Mouse (Mus musculus) neural tube, embryonic 15.5 days (tissue): ENCODE measurements around the gene Ankrd31. TPM values are rescaled to one million over a fixed set of nuclear protein-coding genes. Genes with fewer than 3 reads are reported as not detected.

Source experiments
- ATAC-seq: fragments of 200-750 bp; cut with Nextera tagmentation; 2 replicates; pipeline ENCODE4 v1.8.0; 2017; ENCODE audit warnings: mild to moderate bottlenecking, moderate TSS enrichment, moderate library complexity; ENCODE audit not compliant: low FRiP score
- H3K27ac ChIP-seq: fragments of 300-500 bp; sonication (generic); replicated peaks from 2 replicates; pipeline ENCODE4 v1.5.1; 2015; ENCODE audit warnings: mild to moderate bottlenecking, inconsistent platforms
- H3K27me3 ChIP-seq: fragments of 300-500 bp; sonication (generic); replicated peaks from 2 replicates; pipeline ENCODE4 v1.6.1; 2015; ENCODE audit warnings: inconsistent platforms
- H3K36me3 ChIP-seq: fragments of 300-500 bp; sonication (generic); 2 replicates; pipeline ENCODE4 v1.6.1; 2015; ENCODE audit warnings: inconsistent platforms
- H3K4me1 ChIP-seq: fragments of 300-500 bp; sonication (generic); 2 replicates; pipeline ENCODE4 v1.6.1; 2015; ENCODE audit warnings: inconsistent platforms
- H3K4me2 ChIP-seq: fragments of 300-500 bp; sonication (generic); 2 replicates; pipeline ENCODE4 v1.6.1; 2015; ENCODE audit warnings: inconsistent platforms, mild to moderate bottlenecking, moderate library complexity
- H3K4me3 ChIP-seq: fragments of 300-500 bp; sonication (generic); replicated peaks from 2 replicates; pipeline ENCODE4 v1.5.1; 2015; ENCODE audit warnings: mild to moderate bottlenecking, inconsistent platforms
- H3K9ac ChIP-seq: fragments of 300-500 bp; sonication (generic); replicated peaks from 2 replicates; pipeline ENCODE4 v1.6.1; 2015; ENCODE audit warnings: mild to moderate bottlenecking, inconsistent platforms
- H3K9me3 ChIP-seq: fragments of 300-500 bp; sonication (generic); replicated peaks from 2 replicates; pipeline ENCODE4 v1.6.1; 2016; ENCODE audit warnings: inconsistent platforms
- WGBS: fragments of 180-500 bp; shearing (Covaris S2); methylation state at CpG from one replicate; pipeline ENCODE4 v1.1.7; 2015; ENCODE audit warnings: mixed read lengths; 5-methylcytosine and 5-hydroxymethylcytosine counted together
- polyA plus RNA-seq: library from polyadenylated mRNA; unstranded; fragments of >200 nt; fragmentation: Nextera tagmentation; extraction: Ambion mirVana; gene quantifications from 2 replicates; pipeline ENCODE4 v1.2.1, GENCODE M21; 2015

Ankrd31 gene
- 0.04 and 0.12 TPM in 2 replicates for polyA plus RNA-seq

DNA sequence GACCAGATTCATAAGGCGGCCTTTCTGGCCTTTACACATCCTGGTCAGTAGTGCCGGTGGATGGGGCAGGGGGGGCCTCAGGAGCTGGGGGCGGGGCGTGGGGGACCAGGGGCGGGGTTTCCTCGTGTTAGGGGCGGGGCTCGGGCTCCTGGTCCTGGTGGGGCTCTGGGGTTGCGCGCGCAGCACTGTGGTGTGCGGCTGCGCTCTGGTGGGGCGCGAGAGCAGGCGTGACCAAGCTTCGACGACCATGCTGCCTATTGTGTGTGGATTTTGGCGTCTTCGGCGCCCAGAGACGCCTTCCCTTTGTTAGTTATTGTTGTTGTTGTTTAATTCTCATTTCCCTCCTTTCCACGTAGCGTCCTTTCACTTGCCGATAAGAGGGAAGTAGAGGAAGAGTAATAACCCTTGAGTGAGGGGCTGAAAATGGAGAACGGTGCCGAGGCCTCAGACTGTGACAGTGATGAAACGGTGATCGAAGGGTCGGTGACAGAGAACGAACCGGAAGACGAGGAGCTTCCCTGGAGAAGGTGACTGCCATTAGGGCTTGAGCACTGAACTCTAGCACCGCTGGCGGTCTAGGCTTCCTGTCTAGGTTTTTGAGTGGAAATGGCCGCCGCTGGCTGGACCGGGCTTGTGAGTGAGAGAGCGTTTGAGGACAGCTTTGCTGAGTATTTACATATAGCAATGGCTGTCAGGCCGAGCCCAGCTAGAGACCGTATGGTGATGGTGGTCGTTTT lies at the start of gene Ankrd31:
Ankrd31 (plus strand) TSS at position 164 of the 737 bp plus-strand sequence.
- no peak within 1 kb of the TSS for H3K4me2 ChIP-seq
- no peak within 1 kb of the TSS for H3K27ac ChIP-seq
- no peak within 1 kb of the TSS for H3K9ac ChIP-seq
- WGBS = 91% methylated on average over 42 of the region's 42 CpGs
- H3K36me3 ChIP-seq = no peaks in the 10 kb centered on the region
- no peak within 1 kb of the TSS for H3K4me3 ChIP-seq
- H3K9me3 ChIP-seq = no peaks in the 10 kb centered on the region
- H3K4me1 ChIP-seq = 0 out of 2 replicates have a peak, but pooled peaks cover 3% of the 10 kb centered on the region
- no peaks in the 10 kb centered on the region for H3K27me3 ChIP-seq
- ATAC-seq = no peak

DNA sequence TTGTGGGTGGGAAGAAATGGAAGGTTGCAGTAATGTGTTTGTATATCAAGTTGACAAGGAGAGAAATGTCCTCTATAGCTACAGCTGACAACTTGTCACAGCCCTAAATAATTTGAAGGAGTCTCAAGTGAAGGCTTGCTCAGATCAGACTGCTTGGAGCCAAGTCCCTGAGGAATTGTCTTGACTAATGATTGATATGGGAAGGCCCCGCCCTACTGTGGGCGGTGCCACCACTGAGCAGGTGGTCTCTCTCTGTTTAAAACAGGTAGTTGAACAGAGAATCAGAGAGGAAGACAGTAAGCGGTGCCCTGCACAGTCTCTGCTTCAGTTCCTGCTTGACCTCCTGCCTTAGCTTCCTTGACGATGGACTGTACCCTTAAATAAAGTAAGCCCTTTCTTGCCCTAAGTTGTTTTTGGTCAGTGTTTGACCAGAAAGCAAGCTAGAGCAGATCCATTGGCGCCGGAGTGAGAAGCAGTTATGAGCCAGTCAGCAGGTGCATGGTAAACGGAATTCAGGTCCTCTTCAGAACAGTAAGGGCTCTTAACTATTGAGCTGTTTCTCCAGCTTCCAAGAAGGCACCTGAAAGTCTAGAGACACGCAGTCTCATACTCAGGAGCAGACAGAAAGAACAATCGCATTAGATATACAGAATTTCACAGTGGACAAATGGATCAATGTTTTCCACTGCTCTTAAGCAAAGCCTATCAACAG lies 45.3 kb upstream of the Ankrd31 start:
- 78% methylated on average over 9 of the region's 9 CpGs for WGBS
- Histone ChIP-seq H3K9me3 (no peaks in the 10 kb centered on the region), H3K36me3 (no peaks in the 10 kb centered on the region), H3K4me2 (no peak overlapping the region), H3K4me3 (no peak overlapping the region), H3K4me1 (no peaks in the 10 kb centered on the region), H3K9ac (no peak overlapping the region), H3K27me3 (no peaks in the 10 kb centered on the region), H3K27ac (no peak overlapping the region)
- ATAC-seq = no peak

DNA sequence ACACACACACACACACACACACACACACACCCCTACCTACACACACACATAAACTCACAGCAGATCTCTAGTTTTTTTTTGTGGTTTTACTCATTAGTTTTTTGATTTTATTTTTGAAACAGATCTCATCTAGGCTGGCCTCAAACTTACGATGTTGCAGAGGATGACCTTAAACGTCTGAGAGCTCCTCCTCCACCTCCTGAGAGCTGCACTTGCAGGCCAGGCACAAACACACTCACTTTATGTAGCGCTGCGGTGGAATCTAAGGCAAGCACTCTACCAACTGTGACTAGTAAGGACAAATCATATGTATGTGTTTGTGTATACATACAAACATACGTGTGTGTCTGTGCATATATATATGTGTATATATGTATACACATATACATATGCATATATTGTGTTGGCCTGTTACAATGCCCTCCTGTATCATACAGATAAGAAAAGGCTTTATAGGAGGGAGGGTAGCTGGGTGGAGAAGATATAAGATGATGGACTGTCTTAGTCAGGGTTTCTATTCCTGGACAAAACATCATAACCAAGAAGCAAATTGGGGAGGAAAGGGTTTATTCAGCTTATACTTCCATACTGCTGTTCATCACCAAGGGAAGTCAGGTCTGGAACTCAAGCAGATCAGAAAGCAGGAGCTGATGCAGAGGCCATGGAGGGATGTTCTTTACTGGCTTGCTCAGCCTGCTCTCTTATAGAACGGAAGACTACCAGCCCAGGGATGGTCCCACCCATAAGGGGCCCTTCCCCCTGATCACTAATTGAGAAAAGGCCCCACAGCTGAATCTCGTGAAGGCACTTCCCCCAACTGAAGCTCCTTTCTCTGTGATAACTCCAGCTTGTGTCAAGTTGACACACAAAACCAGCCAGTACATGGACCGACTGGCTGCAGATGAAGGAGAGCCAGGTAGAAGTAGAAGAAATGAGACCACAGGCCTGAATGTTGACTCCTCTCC lies 38.5 kb upstream of the Ankrd31 start:
- no peak for ATAC-seq
- Histone ChIP-seq H3K9me3 (no peaks in the 10 kb centered on the region), H3K27me3 (no peaks in the 10 kb centered on the region), H3K4me3 (no peak overlapping the region), H3K36me3 (no peaks in the 10 kb centered on the region), H3K9ac (no peak overlapping the region), H3K4me1 (no peaks in the 10 kb centered on the region), H3K4me2 (no peak overlapping the region), H3K27ac (no peak overlapping the region)
- WGBS = 86% methylated on average over 8 of the region's 8 CpGs

DNA sequence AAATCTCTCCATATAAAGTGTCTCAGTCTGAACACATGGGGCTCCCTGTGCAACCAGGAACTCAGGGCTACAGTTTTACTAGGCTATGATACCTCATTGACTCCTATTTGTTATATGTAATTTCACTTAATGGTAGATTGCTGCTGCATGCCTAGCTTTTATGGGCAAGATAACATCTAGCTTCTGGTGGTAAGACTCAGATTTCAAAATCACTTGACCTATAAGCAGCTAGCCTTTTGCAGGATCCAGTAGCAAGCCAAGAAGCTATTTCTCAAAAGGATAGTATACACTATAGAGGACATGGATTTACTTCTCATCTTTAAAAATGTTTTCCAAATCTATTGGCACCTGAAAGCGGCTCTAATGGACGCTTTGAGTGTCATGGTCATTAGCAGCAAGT lies 31.8 kb upstream of the Ankrd31 start:
- no peaks in the 10 kb centered on the region for H3K9me3 ChIP-seq
- no peaks in the 10 kb centered on the region for H3K36me3 ChIP-seq
- H3K9ac ChIP-seq = no peak overlapping the region
- no peak overlapping the region for H3K4me3 ChIP-seq
- 92% methylated on average over 2 of the region's 2 CpGs for WGBS
- no peak overlapping the region for H3K27ac ChIP-seq
- H3K4me2 ChIP-seq = no peak overlapping the region
- no peaks in the 10 kb centered on the region for H3K4me1 ChIP-seq
- no peak for ATAC-seq
- H3K27me3 ChIP-seq = no peaks in the 10 kb centered on the region

DNA sequence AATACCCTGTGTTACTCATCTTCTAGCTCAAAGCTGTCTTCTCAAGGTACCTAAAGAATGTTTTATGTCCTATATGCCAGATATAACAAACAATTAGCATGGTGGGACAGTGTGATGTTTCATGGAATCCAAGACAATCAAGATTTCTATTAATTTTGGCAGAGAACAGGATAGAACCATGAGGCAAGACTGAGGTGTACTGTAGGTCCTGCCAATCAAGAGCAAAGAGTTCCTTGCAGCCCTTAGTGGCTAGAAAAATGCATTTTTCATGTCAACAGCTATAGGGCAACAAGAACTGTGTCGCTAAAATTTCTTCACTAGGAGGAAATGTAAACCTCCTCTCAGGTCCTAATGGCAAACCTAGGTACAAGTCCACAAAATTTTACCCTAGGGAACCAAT lies 30.3 kb upstream of the Ankrd31 start:
- Histone ChIP-seq H3K4me3 (no peak overlapping the region), H3K36me3 (no peaks in the 10 kb centered on the region), H3K9me3 (no peaks in the 10 kb centered on the region), H3K4me2 (no peak overlapping the region), H3K27me3 (no peaks in the 10 kb centered on the region), H3K9ac (no peak overlapping the region), H3K27ac (no peak overlapping the region), H3K4me1 (no peaks in the 10 kb centered on the region)
- ATAC-seq = no peak
- 80% methylated on average over 1 of the region's 1 CpGs for WGBS

DNA sequence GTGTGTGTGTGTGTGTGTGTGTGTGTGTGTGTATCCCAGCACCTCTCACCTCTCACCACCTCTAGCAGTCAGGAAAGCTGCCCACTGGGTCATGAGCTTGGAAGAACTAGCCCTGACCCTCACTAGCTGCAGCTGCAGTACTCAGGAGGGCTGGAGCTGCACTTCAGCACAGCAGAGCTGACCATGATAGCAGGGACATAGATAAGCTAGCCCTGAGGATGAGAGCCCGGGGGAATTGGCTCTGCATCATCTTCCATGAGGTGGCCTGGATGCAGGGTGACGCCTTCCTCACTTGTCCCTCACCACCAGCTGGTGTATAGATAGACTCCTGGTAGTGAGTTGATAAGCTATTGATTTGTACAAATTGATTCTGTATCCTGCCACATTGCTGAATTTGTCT lies 28.1 kb upstream of the Ankrd31 start:
- no peaks in the 10 kb centered on the region for H3K27me3 ChIP-seq
- no peak overlapping the region for H3K4me2 ChIP-seq
- H3K36me3 ChIP-seq = no peaks in the 10 kb centered on the region
- WGBS = 87% methylated on average over 2 of the region's 2 CpGs
- ATAC-seq = no peak
- H3K27ac ChIP-seq = no peak overlapping the region
- no peak overlapping the region for H3K4me3 ChIP-seq
- no peaks in the 10 kb centered on the region for H3K4me1 ChIP-seq
- no peaks in the 10 kb centered on the region for H3K9me3 ChIP-seq
- H3K9ac ChIP-seq = no peak overlapping the region

DNA sequence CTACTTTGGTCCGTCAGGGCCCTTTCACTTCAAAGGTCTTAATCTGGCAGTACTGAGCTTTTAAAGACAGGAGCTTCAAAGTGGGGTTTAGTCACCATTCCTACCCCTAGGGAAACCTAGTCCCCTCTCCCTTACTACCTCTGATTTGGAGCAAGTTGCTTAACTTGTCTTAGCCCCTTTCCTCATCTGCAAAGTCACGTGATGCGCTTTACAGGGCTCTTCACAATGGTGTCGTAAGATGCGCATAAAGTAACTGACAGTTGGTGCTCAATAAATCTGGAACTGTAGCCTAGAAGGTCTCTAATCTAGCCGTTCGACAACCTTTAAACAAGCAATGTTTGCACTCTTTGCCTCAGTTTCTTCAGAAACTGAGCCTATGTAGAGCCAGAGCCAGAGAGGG lies 19.8 kb upstream of the Ankrd31 start:
- Histone ChIP-seq H3K9me3 (no peaks in the 10 kb centered on the region), H3K36me3 (no peaks in the 10 kb centered on the region), H3K4me2 (no peak overlapping the region), H3K9ac (no peak overlapping the region), H3K4me1 (no peaks in the 10 kb centered on the region), H3K27me3 (no peaks in the 10 kb centered on the region), H3K4me3 (no peak overlapping the region), H3K27ac (no peak overlapping the region)
- whole genome bisulfite sequencing = 65% methylated on average over 7 of the region's 7 CpGs
- no peak for ATAC-seq

DNA sequence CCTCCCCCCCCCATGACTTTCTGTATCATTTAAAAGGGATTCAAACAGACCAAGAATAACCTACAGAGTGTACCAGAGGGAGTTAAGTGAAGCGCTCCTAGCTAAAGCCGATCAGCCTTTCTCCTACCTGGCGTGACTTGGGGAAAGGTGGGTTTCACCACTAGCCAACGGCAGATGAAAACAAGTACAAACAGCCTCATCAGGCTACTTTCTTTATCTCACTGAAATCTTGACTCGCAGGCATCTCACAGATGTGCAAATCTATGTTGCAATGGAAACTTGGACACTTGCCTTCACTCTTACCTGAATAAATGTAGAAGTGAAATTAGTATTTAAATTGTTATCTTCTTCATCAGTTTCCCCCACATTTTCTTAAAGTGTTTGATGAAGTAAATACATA lies 18.9 kb upstream of the Ankrd31 start:
- no peaks in the 10 kb centered on the region for H3K36me3 ChIP-seq
- H3K9me3 ChIP-seq = no peaks in the 10 kb centered on the region
- 96% methylated on average over 5 of the region's 5 CpGs for whole genome bisulfite sequencing
- no peak for ATAC-seq
- H3K9ac ChIP-seq = no peak overlapping the region
- H3K4me1 ChIP-seq = no peaks in the 10 kb centered on the region
- no peaks in the 10 kb centered on the region for H3K27me3 ChIP-seq
- H3K4me3 ChIP-seq = no peak overlapping the region
- no peak overlapping the region for H3K4me2 ChIP-seq
- H3K27ac ChIP-seq = no peak overlapping the region

DNA sequence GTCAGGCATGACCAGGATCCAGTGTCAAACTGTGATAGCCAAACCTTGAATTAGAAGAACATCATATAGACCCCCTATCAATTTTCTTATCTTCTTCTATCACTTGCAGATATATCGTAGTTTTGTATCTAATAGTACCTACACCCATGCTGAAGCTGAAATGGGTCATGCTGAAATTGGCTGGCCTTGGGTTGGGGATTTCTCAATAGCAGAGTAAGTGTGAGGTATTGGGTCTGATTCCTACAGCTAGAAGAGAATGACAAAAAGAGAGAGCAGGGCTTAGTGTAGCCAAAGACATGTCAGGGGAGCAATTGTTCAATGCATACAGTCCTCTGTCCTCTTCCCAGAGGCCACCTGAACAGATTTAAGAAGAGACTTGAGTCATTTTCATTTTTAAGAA lies 18.0 kb upstream of the Ankrd31 start:
- no peaks in the 10 kb centered on the region for H3K36me3 ChIP-seq
- no peak overlapping the region for H3K4me3 ChIP-seq
- no peak for ATAC-seq
- H3K4me2 ChIP-seq = no peak overlapping the region
- no peak overlapping the region for H3K27ac ChIP-seq
- no peaks in the 10 kb centered on the region for H3K9me3 ChIP-seq
- H3K9ac ChIP-seq = no peak overlapping the region
- no peaks in the 10 kb centered on the region for H3K27me3 ChIP-seq
- no peaks in the 10 kb centered on the region for H3K4me1 ChIP-seq
- 93% methylated on average over 1 of the region's 1 CpGs for WGBS

DNA sequence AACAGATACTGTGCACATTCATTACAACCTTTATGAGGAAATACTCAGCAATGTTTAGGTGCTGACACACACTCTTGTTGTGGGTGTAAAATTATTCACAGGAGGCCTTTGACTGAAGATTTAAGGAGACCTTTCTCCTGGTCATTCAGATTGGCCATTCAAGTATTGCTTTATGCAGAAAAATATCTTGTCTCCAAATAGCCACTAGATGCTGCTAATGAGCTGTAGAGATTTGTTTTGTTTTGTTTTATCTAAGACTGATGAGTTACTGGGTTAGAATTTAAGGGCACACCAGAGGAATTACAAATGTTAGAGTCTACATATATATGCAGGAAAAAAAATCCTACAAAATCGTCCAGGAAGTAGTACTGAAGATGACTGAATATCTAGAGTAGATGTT lies 12.9 kb upstream of the Ankrd31 start:
- WGBS = 59% methylated on average over 1 of the region's 1 CpGs

DNA sequence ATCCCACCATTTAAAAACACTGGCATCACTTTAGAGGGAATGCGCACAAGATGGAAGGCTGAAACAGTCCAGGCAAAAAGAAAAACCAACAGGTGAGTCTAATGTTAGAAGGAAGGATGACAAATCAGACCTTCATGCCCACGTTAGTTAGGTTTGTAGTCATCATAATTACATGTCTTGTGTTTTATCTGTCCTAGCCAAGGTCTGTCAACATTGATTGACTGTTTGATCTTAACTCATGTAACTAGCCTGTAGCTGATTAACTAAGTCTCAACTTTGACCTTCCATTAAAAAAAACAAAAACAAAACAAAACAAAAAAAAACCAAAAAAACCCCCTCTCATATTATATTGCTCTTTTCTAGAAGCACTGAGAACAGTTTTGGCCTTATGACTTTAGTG lies 7.9 kb upstream of the Ankrd31 start:
- H3K9me3 ChIP-seq = no peaks in the 10 kb centered on the region
- no peak overlapping the region for H3K27ac ChIP-seq
- H3K4me2 ChIP-seq = no peak overlapping the region
- no peaks in the 10 kb centered on the region for H3K27me3 ChIP-seq
- ATAC-seq = no peak
- H3K4me3 ChIP-seq = no peak overlapping the region
- no peaks in the 10 kb centered on the region for H3K36me3 ChIP-seq
- no peaks in the 10 kb centered on the region for H3K4me1 ChIP-seq
- no peak overlapping the region for H3K9ac ChIP-seq
- 86% methylated on average over 2 of the region's 2 CpGs for WGBS

More for the DNA sequence above, 12.9 kb upstream of the Ankrd31 start:
- Histone ChIP-seq H3K4me2 (no peak overlapping the region), H3K4me1 (no peaks in the 10 kb centered on the region), H3K9ac (no peak overlapping the region), H3K36me3 (no peaks in the 10 kb centered on the region), H3K27me3 (no peaks in the 10 kb centered on the region), H3K4me3 (no peak overlapping the region), H3K9me3 (no peaks in the 10 kb centered on the region), H3K27ac (no peak overlapping the region)
- ATAC-seq = no peak
